Mouse (Mus musculus) testis, postnatal 14 days (tissue): ENCODE measurements at regions not wholly inside any gene's neighbourhood (a gene's known extent, or its start where the extent isn't known, plus 50 kb on each side); places are given as distances from the start of the nearest gene placed in this dataset.
"Not testable (repeated sequence)": the region's sequence is repeated elsewhere in the genome, so short reads cannot be mapped to it uniquely, and the experiment has no call there.

ENCODE experiments used
- DNase-seq: peaks from one replicate; pipeline ENCODE4 v3.0.0; 2021; ENCODE audit warnings: low spot score

DNA sequence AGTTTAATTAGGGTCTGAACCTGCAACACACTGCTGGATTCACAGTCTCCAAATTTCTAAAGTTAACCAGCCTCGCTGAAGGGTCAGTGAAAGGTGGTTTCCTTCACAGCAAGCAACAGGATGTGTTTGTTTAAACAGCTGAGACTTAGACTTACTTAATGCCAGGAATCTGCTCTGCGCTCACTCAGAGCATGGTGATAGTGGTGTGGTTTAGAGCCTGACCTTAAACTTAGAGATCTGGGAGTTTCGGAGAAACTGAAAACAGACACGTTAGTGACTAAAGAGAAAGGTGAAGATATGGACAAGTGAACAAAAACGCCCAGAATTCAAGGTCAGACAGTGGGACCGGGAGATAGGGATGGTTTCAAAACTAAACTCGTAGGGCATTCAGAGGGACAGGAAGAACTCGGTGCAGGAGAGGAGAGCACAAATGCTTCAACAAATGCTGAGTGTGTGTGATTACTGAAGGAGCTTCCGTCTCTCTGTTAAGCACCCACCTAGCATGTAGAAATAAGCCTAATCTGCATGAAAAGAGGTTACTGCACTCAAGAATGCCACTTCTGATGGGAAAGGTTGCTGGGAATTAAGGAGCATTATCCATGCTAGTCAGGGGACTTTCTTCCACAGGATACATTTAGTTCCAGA, 97.2 kb upstream of the Ifngr1 start:
- no peak for DNase-seq

DNA sequence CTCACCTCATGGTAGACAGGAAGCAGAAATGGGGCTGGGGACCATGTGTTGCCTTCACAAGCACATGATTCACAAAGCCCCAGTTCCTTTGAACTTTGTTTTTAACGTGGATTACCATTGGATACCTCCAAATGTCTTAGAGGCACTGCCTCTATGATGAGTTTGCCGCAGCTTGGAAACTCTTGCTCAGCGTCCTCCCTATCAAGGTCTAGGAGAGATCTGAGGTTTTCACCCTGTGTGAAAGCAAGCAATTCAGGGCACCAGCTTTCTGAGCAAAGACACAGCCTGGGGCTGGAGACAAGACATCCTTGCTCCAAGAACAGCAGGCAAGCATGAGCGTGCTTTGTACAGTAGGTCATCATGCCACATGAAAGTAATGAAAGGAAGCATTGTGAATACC, 93.6 kb upstream of the Ifngr1 start:
- DNase-seq, result no peak

DNA sequence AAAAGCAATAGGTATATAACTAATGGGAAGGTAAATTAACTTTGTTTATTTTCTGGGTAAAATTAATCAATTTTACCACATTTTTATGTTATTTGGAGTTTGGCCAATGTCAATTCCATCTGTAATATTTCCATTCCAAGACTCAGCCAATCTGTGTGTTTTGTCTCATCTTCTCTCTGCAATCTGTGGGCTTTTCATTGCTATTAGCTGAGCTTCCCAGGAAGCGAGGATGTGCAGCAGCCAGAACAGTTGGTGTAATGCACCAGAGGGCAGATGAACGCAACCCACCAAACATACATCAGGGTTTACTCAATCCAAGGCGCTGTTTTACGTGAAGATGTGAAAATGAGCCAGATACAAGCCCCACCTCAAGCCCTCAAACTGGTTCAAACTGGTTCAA, 88.9 kb upstream of the Ifngr1 start:
- no peak for DNase-seq

DNA sequence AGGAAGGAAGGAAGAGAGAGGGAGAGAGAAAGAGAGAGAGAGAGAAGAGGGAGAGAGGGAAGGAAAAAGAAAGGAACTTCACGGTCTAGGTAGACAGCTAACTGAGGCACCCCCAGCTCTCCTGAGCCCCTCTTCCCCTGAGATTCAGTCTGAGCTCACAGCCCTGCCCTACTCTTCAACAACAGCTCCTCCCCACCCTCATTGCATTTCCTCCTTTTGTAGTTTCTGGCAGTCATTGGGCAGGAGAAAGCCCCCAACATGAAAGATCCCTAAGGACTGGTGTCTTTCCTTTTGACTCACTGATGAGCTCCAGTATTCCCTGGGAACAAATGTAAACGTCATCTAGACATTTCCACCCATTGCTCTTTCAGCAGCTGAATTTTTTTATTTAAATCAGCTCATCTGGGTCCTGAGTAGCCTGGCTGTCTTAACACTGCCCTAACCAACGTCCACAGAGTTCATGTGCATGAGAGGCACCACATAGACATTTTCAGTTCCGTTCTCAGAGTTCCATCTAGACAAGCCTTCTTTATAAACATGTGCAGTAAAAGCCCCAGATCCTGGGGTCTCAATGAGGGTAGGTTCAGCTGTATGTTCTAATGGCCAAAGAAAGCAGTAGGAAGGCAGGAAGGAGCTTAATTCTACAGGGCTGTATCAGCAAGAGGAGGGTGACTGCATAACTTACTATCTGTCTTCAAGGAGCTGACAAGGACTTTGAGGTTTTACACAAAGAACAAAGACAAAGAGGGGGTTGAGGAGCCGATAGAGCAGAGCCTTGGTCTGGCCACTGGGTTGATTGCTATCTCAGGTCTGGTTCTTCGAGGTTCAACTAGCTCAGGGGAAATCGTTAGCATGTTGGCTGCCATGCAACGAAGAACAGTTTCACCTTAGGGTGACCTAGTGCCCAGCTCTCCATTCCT, 87.6 kb upstream of the Ifngr1 start:
- DNase-seq, result no peak

DNA sequence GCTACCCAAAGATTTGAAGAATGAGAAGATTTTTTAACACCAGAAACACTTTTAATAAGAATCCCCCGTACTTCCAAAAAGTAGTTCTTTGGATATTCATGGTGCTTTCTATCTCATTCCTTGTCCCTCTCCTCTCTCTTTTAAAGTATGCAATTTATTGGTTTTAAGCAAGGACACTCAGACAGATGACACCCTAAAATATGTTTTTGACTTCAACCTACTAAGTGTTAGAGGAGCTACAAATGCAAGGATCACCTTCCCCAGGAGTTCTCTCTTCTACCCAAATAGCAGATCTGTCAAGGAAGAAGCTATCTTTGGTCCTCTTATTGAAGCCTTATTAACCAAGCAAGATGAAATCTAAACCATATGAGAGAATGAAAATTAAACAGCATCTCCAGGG, 86.6 kb upstream of the Ifngr1 start:
- no peak for DNase-seq

DNA sequence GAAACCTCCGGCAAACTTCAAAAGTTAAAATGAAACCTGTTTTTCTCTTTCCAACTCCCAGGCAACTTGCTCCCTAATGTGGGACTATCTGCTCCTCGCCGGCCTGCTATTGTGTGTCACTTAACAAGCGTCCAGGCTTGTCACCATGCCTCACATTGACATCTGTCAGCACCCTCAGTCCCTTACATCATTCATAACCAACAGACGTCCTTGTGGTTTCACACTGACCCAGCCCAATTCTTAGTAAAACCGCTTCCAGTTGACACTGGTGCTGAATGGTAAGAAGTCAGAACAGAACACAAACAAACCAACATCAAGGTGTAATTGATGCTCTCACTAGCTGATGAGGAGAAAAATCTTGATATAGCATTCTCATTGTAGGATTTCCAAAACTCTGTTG, 85.8 kb upstream of the Ifngr1 start:
- DNase-seq, result no peak

DNA sequence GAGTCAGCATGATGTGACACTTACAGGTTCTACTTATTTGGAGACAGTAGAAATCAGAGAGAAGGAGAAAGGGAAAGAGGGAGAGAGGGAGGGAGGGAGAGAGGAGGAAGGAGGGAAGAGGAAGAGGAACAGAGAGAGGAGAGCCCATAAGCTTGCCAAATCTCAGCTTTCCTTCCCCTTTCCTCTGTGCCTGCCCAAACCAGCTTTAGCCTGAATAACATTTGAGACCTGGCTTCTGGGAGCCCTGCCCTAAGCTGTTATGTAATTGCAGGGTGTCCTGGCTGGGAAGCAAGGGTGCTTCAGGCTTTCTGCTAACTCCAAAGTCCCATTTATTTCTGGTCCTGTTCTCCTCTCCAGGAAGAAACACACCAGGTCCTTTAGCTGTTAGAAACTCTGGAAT, 85.3 kb upstream of the Ifngr1 start:
- DNase-seq, result no peak

DNA sequence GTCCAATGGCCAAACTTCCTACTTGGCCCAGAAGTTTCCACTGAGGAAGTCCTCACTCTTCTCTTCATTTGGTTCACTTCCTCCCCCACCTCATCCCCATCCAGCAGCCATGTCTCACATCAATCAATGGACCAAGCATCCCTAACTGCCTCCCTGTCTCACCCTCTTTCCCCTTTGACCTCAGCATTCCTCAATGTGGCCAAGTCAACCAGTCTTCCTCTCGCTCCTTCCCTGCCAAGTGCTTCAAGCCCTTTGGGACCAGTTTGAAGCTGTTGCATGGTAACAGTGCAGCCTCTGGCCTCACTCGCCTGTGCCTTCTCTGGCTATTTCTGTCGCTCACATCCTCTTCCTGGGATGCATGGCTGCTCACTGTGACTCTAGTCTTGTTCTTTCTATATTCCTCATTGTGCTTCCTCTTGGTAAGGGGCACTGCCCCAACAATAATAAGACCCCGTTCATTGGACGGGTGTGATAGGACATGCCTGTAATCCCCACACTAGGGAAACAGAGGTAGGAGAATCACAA, 83.5 kb upstream of the Ifngr1 start:
- DNase-seq, result no peak

DNA sequence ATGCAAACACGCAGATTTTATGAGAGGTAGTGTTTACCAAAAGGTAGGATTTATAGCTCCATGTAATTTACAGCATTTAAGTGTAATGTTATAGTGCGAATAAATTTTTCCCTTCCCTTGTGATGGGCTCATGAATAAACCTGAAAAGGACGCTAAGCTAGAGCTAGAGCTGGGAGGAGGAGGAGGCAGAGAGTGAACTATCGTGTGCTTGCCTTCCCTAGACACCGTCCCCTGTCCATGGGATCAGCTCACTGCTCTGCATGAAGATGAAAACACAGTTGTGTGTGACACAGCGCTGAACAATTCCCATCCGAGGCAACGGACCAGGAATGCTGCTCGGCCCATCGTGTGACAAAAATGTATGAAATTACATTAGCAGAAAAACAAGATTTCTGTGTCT, 81.7 kb upstream of the Ifngr1 start:
- DNase-seq, result no peak

DNA sequence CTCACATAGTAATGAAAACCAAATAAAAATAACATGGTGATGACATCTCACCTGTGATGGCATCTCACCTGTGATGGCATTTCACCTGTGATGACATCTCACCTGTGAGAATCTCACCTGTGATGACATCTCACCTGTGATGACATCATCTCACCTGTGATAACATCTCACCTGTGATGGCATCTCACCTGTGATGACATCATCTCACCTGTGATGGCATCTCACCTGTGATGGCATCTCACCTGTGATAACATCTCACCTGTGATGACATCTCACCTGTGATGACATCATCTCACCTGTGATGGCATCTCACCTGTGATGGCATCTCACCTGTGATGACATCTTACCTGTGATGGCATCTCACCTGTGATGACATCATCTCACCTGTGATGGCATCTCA, 77.4 kb upstream of the Ifngr1 start:
- DNase-seq, result not testable (repeated sequence)

DNA sequence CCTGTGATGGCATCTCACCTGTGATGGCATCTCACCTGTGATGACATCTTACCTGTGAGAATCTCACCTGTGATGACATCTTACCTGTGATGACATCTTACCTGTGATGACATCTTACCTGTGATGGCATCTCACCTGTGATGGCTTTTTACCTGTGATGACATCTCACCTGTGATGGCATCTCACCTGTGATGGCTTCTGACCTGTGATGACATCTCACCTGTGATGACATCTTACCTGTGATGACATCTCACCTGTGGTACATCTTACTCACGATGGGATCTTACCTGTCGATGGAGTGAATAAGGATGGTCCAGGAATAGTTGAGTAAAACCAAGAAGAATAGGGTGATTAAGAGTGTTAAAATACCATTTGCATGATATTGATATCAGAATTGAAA, 76.9 kb upstream of the Ifngr1 start:
- no peak for DNase-seq

DNA sequence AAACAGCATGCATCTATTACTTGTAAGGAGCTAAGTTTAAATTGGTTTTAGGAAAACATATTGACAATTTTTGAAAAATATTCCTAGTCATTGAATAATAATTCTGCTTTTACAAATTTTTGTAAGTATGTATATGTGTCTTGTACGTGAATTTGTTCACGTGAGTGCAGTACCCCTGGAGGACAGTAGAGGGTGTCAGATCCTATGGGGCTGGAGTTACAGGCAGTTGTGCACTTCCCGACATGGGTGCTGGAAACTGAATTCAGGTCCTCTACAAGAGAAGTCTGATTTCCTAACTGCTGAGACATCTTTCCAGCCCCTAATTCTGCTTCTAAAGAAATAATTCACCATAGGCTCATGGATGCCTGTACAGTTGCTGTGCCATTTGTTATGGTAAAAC, 75.7 kb upstream of the Ifngr1 start:
- no peak for DNase-seq

DNA sequence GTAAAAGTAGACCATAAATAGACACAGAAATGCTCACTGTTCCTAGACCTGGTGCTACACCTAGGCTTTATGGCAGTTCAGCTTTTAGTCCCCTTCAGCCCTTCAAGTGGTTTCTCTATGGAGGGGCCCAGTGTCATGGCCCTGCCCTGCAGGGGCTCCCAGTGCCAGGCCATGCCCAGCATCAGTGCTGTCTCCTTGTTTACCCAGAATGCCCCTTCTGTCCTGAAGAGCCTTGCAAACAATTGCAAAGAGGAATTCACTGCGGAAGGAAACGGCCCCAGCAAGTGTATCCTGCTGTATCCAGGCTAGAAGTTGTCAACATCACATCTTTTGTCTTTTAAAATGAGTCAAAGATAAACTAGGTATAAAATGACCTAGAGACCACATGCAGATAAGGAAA, 74.7 kb upstream of the Ifngr1 start:
- DNase-seq, result no peak

DNA sequence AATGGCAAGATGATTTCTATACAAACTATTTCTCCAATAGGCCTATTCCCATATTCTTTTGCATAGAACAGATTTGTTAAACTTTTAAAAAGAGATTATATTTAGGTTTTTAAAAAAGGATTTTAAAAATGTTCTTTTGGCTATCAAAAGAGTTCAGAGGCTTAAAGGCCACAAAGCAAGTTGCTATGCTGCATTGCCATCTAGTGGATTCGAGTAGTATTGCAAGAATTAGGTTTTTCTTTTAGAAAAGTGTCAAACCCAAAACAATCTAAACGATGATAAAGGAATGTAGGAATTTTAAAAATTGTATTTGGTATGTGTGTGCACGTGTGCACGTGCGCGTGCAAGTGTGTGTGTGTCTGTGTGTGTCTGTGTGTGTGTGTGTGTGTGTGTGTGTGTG, 73.0 kb upstream of the Ifngr1 start:
- DNase-seq, result no peak

DNA sequence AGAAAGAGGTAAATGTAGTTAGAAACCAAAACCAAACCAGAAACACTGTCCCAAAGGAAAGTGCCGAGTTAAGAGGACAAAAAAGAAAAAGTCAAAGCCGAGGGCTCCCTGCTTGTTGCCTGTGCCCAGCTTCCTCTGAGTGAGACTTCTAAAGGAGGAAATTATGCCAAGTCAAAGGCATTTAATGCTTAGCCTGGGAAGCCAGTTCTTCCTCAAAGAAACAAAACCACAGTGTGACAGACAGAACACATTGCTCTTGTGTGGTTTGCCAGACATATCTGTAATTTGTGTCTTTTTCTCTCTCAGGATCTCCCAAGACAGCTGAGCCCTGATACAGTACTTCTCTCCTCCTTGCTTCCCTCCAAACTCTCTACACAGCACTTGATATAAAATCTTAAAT, 69.6 kb upstream of the Ifngr1 start:
- DNase-seq, result no peak

DNA sequence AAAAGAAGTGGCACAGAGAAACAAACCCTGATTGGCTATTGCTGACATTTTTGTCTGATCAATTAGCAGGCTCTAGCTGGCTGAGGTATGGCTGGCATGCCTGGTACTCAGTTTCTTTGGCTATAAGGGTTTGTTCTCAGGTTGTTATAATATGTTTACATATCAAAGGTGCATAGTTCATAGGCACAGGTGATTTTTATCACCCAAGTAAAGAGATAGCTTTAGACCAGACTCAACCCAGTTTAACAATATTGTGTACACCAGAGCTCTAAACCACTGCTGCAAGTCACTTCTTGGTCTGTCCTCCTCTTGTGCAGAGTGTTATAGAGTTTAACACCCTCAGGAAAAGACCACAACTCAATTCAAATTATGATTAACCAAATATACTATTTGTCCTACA, 65.8 kb upstream of the Ifngr1 start:
- no peak for DNase-seq

DNA sequence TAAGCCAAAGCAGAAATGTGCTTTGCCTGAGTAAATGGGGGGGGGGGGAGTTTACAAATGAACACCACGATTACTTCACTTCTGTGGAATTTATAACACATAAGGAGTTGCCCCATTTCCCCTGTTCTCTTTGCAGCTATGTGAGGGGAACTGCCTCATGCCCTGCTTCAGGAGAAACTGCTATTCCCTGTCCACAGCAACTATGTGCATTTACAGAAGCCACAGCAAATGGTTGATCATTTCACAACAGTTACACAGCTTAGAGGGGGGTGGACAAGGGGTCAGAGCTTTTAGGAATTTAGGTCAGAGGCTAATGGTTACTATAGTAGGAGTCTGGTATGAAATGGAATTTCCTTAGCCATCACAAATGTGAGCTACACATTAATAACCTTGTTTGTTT, 65.4 kb upstream of the Ifngr1 start:
- DNase-seq, result no peak

DNA sequence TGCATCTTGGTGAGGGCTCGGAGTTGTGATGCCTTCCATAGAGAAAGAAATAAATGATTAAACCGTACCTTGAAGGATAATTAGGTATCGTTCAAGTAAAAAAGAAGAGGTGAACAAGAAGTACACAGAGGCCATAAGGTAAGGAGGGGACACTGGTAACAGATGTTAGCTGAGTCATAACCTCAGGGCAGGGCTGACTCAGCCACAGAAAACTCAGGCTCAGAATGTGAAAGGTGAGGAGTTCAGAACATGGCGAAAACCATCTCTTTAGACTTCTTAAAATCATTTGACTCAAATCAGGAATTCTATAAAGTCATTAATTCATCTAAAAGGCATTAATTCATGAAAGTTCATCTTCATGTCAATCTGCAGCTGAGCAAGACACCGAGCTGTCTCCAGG, 62.1 kb upstream of the Ifngr1 start:
- DNase-seq, result no peak

DNA sequence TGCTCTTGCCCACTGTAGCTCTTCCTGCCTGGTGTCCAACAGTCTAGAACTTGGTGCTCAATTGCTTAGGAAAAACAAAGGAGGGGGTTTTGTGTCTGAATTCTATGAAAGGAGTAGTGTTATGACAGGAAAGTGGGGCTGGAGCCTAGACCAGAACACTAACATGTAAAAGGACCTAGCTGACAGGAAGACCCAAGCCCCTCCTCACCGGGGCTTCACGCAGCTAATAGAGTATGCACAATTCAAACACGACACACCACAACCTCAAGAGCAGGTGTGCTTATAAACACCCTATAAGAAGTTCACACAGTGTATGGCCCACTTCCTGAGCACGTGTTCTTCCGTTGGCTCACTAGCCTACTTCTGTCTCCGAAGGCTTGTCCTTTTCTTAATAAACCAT, 61.7 kb upstream of the Ifngr1 start:
- no peak for DNase-seq

DNA sequence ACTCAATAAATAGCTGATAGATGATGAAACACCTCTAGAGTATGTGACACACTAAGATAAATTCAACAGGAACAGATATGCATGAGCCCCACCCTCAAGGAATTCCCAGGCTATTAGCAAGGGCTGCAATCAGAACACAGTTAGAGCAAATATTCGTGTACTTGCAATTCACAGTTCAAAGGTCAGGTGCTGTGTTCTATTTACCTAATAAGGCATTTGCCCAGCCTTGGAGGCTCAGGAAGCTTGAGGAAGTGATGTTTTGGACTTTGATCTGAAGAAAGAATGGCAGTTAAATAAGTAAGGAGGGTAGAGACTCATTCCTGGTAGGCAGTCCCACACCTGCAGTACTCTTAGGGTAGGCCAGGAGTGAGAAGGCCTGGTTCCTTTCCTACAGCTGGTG, 60.3 kb upstream of the Ifngr1 start:
- DNase-seq, result no peak

DNA sequence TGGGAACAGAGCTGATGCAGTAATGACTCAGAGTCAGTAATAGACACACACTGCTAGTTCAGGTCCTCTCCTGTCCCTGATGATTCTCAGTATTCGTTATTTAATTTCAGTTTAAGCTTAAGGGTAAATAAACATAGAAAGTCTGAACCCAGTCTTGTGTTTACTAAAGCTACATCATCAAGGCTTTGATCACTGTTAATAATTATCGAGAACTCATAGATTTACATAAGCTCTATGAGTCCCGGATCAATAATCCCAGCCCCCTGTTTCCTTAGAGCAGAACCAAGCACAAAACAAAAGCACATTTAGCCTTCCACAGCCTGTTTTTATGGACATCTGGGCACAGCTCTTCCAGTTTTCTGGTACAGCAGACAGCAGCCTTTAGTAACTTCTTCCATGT, 59.0 kb upstream of the Ifngr1 start:
- DNase-seq, result no peak

DNA sequence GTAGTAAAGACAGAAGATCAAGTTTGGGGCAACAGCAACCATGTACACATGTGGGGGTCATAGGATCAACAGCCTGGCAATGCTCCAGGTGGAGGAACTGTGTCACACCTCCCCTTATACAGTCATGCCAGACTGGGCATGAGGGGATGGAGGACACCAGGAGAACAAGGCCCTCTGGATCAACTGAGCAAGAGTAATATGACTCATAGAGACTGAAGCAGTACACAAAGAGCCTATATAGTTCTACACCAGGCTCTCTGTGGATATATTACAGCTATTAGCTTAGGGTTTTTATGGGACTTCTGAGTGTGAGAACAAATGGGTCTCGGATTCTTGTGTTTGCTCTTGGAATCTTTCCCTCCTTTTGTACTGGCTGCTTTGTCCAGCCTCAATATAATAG, 57.9 kb upstream of the Ifngr1 start:
- DNase-seq, result no peak
